Mouse (Mus musculus) cerebellum, postnatal 10 days (tissue): ENCODE measurements at regions not wholly inside any gene's neighbourhood (a gene's known extent, or its start where the extent isn't known, plus 50 kb on each side); places are given as distances from the start of the nearest gene placed in this dataset.
"Not testable (repeated sequence)": the region's sequence is repeated elsewhere in the genome, so short reads cannot be mapped to it uniquely, and the experiment has no call there.

ENCODE experiments used
- DNase-seq, 2 experiments: peaks; one replicate each; pipeline ENCODE4 v3.0.0; 2021; ENCODE audit warnings: mixed read lengths in 2 of 2

DNA sequence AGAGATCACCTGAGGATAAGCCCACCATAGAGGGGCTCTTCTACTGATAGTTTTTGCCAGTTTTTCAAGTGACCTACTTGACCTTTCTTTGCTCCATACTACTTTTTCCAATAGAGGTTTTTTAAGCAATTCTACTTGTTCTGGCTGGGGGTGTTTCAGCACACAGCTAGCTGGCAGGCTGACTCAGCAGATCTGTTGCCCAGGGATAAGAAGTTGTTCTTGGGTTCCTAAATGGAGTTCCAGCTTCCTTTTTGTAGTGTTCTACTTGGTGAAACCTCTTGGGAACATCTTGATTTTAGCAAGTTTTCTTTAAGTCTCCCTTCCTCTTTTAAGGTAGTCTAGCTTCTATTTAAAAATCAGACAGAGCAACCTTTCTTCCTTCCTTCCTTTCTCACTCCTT lies 61.0 kb downstream of the 4930474N05Rik start:
- no peak for DNase-seq

DNA sequence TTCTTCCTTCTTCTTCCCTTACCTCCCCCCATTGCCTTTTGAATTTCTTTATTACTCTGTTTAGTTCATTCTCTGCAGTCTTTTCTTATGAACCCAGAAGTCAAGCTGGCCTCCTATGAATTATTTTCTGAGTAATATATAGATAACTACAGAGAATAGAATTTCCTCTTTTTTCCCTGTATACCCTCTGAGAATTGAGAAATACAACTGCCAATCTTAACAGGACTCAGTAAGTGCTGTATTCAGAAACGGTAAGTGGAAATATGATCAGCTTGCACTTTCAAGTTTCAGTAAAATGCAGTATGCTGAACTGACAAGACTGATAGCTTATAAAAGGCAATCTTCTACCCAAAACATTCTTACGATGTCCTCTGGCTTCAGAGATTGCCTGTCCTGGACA lies 61.5 kb downstream of the 4930474N05Rik start:
- no peak for DNase-seq

DNA sequence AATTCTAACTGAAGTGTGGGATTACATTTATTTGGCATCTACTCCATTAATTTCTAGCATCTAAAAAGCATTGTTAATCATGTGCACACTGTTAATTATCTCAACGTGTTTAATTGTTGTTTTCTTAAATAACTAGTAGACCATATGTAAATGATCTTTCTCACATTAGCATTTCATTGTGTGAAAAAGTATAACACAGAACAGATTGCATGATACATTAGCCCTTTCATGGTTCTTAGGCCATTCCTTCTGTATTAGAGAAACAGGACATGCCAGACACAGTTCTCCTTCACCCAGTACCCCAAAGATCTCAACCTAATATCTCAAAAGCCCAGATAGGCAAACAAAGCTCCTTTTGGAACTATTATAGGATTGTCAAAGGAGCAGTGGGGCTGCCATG lies 89.0 kb downstream of the 4930474N05Rik start:
- DNase-seq = no peak

DNA sequence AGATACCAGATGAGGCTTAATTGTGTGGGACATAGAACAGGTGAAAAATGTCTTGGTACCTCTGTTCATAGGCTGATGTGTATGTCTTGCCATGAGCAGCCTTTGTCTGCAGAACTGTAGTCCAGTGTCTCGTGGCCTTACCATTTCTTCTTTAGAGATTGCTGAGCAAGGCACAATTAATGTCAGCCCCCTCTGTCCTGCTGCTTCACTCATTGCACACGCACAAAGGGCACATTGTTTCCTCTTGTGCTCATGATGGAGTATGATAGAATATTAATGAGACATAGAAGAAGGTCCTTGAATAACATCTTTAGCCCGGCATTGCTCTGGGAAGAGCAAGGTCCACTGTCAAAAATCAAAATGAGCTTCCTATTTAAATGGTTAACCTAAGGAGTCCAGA lies 101.8 kb downstream of the 4930474N05Rik start:
- DNase-seq = no peak

DNA sequence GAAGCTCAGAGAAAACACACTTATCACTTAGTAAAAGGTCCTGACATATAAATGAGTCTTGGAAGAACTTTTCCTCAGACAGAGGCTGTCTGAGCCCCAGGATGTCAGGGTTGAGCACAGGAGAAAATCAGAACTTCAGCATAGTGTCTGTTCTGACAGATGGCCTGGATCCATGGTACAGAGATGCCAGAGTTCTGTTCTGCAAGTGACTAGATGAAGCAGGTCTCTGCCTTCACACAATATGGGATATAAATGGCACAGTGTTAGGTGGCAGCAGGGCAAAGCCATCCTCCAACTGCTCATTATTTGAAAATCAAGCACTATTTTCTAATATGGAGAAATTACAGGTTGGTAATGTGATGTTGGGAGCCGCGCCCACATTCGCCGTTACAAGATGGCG lies 103.7 kb downstream of the 4930474N05Rik start:
- peak in 1 of 2 experiments; percentile 4 for DNase-seq

DNA sequence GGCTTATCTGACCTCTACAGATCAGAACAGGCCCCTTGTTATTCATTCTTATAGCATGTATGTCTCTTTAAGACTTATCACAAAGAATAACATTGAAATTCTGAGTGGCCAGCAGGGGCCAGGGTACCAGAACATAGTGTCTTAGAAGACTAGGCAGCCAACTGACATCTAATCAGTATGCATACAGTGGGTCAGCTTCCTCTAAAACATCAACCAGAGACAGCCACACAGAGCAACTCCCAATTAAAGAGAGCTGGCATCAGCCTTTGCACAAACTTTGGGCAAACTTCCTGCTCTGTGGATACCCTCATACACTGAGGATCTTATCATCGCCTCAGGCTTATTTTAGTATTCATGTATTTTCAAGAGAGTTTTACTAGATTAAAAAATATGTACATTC lies 109.1 kb downstream of the 4930474N05Rik start:
- peak; percentile 8 to 16 for DNase-seq

DNA sequence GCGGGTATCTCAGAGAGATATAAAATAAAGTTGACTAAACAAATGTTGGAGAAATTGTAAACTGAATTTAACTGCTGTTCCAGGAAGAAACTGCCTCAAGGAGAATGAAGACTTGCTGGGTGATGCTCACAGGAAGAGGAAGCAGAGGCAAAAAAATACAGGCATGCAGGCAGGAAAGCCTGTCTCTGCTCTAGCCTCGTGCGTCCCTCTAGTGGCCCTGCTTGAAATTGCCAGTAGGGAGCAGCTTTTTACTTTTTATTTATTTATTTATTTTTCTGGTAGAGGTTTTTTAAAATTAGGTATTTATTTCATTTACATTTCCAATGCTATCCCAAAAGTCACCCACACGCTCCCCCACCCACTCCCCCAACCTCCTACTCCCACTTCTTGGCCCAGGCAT lies 118.1 kb downstream of the 4930474N05Rik start:
- peak; percentile 84 for DNase-seq

DNA sequence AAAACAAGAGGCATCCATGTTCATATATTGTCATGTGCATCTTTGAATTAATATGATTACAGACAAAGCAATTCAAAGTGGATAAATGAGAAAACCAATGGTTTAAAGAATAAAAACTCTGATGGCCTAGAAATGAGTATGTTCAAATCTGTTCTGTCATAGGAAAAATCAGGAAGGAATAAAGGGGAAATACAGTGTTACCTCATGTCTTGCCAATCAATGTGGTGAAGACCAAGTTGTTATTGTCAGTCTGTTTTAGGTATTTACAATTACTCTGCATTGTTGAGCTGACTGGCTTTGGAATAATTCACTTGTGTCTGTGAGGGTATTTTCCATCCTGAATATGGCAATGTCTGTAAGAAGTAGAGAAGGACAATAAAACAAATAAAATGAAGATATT lies 151.1 kb downstream of the 4930474N05Rik start:
- DNase-seq = no peak

DNA sequence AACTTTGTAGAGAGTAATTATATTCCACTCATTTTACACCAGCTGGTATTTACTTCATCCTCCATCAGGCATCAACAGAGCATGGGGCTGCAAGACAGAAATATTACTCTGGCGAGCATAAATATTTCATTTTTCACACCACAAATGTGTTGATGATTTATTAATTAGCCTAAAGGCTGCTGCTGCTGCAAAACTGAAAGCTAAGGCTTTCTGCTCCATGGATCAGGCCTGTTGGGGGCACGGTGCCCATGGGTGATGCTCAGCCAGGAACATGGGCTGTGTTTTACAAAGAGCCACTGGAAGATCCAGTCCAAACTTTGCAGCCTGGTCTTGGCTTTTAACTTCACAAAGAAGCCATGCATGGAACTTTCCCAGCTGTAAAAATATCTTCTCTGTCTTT lies 167.4 kb downstream of the 4930474N05Rik start:
- peak; percentile 45 to 67 for DNase-seq

DNA sequence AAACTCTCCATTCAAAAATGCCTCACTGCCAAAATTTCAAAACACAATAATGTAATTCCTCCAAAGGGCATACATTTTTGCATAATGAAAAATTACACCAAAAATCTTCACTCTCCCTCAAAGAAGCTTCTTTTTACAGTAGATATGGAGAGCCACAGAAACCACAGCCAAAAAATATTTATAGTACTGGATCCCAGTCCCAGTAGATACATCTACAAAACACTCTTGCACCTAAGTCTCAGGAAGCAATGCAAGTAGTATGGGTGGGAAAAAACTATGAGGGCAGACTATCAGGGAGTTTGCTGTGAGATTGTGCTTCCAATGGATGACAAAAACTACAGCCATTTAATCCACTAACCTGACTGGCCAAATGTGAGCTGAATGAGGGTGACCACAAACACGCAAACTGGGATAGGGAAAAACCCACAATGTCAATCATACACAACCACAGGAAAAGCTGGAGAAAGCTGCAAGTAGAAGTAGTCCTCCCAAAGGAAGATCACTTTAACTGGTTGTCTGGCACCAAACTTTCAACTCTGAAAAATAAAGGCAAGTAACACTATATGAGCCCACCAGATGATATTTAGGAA lies 189.2 kb downstream of the 4930474N05Rik start:
- DNase-seq = no peak

DNA sequence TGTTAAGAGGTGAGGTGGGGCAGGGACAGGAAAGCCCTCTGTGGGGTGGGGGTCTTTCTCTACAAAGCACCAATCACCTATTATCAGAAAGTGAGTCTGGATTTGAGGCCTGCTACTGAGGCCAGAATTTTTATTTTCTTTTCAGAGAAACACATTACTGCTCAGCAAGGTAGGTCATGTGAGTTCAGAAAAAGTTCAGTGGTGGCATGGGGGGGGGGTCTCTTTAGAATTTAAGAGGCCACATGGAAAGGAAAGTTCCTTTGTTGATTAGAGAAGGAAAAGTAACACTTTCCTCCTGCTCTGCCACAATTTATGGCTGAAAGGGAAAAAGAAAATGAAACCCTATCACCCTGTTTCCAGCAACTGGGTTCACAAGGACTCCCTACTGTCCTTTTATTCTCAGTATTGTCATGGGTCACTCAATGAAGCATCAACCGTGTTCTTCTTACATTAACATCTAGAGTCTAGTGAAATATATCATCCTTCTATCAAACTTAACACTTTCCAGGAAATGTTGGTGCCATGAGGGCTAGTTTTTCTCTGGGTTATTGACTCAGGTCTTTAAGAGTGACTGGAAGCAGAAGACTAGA lies 194.1 kb downstream of the 4930474N05Rik start:
- no peak for DNase-seq

DNA sequence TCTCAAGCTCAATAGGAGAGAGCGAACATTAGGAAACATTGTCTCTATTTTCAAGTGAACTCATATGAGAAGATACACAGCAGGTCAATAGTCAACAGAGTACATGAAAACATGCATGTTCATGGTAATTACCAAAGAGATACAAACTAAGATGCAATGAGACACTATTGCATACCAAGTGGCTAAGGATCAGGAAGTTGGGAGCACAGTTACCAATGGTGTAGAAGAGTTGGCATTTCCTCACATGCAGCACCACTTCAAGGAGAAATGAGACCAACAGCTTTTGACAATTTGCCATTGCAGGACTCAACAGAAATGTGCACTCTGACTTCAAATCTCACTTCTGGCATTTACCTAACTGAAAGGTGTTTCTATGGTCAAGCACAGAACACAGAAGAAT lies 215.6 kb downstream of the 4930474N05Rik start:
- no peak for DNase-seq

DNA sequence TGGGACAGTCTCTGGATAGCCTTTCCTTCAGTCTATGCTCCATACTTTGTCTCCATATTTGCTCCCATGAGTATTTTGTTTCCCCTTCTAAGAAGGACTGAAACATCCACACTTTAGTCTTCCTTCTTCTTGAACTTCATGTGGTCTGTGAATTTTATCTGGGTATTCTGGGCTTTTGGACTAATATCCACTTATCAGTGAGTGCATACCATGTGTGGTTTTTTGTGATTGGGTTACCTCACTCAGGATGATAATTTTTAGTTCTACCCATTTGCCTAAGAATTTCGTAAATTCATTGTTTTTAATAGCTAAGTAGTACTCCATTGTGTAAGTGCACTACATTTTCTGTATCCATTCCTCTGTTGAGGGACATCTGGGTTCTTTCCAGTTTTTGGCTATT lies 220.0 kb downstream of the 4930474N05Rik start:
- not testable (repeated sequence) for DNase-seq

DNA sequence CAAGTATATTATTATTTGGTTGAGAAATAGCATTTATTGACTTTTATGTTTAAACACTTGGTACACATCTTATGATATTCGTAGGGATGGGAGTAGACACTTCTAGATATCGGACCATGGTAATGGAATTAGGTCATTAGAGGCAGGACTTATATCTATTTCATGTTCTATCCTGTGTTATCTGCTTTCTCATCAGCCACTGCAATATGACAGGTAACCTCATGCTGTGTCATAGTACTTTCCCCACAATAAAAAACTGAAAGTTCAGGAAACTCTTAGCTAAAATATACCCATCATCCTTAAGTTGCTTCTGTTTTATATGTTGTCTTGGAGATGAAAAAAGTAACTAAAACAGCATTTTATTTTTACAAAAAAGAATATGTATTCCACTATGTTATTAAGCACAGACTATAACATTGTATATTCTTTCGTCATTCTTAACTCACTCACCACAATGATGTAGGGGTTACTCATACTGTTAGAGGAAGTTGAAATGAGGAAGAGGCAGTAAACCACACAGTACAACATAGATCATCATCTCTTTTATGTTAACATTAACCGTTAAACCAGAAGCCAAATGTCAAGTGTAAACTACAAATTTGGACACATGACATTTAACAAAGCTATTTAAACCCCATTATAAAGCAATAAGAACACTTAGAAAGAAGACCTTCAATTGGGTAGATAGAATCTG lies 221.8 kb downstream of the 4930474N05Rik start:
- no peak for DNase-seq

DNA sequence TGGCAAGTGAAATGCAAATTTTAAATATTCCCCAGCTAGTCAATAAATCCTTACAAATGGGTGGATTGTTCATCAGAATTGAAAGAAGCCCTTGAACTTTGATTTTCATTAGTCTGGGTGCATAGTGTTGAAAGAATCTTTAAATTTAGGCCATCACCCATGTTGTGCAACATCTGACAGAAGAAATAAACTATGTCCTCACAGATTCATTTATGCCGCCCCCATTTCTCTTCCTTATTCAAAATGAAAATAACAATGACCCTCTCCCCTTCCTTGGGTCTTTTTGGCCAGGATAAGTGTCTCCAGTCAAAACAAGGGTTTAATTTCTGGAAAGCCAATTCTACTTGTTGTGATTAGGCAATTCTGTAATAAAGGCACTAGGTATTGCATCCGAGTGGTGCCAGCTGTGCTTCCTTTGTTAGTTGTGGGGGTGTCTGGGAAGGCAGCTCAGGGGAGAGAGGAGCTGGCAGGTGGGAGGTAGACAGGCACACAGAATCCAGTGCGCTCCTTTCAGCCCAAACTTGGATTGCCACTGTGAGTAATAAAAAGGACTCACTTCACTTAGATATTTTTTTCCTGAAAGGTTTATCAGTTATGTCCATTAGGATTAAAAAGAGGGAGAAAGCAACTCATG lies 233.7 kb downstream of the 4930474N05Rik start:
- DNase-seq = no peak

DNA sequence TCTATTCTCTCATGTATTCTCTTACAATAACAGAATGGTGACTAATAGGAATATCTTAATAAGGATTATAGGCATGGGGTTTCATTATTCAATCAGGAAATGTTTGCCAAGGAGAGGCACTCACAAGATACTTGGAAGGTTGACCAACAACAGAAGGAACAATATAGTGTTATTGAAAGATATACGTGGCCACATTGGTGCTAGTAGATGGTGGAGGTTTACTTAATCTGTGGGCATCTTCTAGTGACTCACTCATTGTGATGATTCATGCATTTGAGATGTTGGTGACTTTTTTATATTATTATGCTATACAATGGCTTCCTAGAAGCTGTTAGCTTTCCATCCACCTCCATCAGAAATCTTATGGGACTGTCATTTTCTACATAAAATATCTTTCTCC lies 246.1 kb downstream of the 4930474N05Rik start:
- DNase-seq = no peak
